Mouse (Mus musculus) common myeloid progenitor, adult 5-6 weeks (primary cell): Measurements from ENCODE around the gene Jade1. TPM values are rescaled to one million over a fixed set of nuclear protein-coding genes. Genes with fewer than 3 reads are reported as not detected.

Experiments
- ATAC-seq: replicated peaks from 2 replicates; pipeline ENCODE4 v1.8.0; 2016; ENCODE audit warnings: low read depth, mild to moderate bottlenecking, moderate TSS enrichment, inconsistent platforms; ENCODE audit not compliant: poor library complexity, severe bottlenecking
- total RNA-seq: library from RNA; stranded (forward); fragments of 200-1000, 187-1606 nt; gene quantifications from 2 replicates; pipeline ENCODE4 v1.2.3, GENCODE M21; 2017

The Jade1 gene
- total RNA-seq, 1 experiment from 2014 or later: 39.4 TPM

- no peak for ATAC-seq
These were observed 8.2 kb upstream of the Jade1 start for GRCm38 (mm10) chr3:41547289-41547688.

DNA sequence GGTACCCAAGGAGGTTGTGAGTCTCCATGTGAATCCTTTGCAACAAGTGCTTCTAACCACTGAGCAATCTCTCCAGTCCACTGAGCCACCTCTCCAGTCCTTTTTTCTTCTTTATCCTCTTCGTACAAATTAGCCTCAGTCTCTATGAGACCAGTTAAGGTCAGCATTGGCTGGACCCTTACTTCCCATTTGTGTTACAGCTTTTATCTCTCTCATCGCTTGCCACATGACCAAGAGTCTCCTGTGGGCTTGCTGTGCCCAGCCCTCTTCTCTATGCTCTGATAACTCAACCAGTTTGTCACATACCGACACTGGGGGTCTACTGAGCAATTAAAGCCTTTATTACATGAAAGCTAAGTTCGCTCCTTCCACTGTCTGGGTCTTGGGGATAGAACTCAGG, 7.3 kb upstream of the Jade1 start:
- ATAC-seq: no peak

DNA sequence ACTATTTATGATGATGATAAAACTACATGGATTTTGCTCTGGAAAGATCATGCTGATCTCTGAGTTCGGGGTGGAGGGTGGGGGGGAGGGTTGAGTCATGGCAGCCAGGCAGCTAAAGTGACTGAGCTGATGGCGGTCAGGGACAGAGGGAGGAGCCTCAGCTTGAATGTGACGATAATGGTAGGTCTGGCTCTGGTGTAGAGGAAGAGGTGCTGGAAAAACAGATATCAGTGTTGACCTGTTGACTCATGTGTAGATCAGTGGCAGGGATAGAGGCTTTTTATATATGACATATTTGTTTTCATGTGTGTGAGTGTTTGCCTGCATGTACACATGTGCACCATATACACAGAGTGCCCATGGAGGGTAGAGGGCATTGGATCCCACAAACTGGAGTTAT, 3.9 kb upstream of the Jade1 start:
- no peak for ATAC-seq

- ATAC-seq: peak; percentile 91
These were observed 2.6 kb upstream of the Jade1 start for GRCm38 (mm10) chr3:41552777-41553548.

- ATAC-seq: no peak
These were observed 1.9 kb upstream of the Jade1 start for GRCm38 (mm10) chr3:41553681-41554080.

DNA sequence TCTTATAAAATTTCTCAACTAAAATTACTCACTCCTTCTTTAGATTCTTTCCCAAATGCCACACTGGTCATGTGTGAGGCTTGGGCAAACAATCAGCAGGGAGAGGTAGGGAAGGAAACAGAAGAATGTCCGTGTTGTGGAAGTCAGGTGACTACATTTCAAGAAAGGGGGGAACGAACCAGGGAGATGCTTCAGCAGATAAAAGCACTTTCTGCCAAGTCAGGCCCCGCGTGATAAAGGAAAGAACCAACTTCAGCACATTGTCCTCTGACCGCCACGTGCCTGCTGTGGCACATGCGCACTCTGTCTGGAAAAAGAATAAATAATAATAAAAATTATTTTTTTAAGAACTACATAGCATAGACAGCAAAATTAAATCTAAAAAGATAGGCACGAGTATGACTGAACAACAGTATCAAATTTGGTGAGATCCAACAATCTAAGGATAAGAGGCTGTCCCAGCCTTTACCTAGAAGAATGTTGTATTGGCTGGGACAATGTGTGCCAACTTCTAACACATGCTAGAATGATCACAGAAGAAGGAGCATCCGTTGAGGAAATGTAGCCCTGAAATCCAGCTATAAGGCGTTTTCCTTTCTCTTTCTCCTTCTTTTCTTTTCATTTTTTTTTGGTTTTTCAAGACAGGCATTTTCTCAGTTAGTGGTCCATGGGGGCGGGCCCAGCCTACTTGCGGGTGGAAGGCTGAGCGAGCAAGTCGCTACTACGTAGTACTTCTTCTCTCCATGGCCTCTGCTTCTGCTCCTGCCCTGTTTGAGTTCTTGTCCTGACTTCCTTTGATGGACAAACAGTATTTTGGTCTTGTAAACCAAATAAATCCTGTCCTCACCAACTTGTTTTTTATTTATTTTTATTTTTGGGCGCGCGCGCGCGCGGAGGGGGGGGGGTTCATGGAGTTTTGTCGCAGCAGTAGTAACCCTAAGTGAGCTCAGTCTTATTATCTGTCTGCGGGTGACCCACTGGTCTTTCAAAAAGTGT, 753 bp upstream of the Jade1 start:
- ATAC-seq: no peak

DNA sequence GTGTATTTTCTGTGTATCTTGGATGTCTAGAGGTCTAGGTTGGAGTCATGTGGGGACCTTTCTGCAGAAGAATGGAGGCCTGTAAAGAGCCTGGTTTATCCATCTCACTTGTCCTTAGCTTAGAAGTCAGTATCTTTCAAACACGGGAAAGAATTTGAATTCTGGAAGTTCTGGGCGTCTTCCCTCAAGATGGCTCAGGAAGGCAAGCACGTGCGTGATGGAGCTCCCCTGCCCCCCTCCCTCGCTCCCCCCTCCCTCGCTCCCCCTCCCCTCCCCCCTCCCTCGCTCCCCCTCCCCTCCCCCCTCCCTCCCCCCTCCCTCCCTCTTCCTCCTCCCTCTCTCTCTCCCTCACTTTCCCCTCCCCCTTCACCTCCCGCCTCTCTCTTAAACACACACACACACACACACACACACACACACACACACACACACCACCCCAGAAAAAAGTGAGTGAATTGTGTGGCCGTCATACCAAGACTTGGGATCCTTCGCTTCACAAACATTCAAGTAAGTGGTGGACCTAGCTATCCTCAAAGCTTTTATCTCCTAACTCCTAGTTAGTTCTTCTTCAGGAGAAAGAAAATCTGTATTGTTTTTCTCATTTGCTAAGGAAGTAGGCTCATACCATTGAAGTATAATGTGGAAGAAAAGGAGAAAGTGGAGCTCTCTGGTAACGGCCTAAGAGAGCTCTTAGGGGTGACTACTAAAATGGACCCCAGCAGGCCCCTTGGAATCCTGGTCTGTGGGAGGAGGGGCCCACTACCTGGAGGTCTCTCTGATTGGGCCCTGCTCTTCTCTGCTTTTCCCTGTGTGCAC, 1.1 kb downstream of the Jade1 start:
- ATAC-seq: no peak

- ATAC-seq: no peak
These were observed 1.9 kb downstream of the Jade1 start for GRCm38 (mm10) chr3:41557267-41557995.

DNA sequence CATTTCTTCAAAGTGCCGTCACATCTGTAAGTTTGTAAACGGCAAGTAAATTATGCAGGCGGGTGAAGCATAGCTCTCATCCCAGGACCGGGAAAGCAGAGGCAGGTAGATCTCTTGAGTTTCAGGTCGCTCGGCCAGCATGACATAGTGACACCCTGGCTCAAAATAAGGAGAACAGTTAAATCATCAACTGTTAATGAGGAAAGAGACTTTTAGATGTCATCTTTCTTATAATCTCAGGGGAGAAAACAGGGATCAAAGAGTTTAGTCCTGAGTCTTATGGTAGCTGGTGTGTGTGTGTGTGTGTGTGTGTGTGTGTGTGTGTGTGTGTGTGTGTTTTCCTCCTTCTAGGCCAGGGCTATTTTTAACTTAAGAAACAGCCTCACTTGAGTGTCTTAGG, 5.0 kb downstream of the Jade1 start:
- no peak for ATAC-seq

DNA sequence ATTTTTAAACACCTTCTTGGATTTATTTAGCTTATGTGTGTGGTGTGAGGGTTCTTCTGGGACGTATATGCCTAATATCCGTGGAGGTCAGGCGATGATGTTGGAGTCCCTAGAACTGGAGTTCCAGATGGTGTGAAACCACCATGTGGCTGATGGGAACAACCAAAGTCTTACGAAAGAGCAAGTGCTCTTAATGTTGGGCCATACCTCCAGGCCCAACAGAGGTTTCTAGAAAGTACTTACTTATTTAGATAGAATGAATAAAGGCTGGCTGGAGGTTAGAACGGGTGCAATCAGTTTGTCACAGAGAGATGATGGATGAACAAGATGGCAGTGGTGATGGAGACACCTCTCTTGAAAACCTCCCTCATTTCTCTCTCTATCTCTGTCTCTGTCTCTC, 6.3 kb downstream of the Jade1 start:
- ATAC-seq: no peak

DNA sequence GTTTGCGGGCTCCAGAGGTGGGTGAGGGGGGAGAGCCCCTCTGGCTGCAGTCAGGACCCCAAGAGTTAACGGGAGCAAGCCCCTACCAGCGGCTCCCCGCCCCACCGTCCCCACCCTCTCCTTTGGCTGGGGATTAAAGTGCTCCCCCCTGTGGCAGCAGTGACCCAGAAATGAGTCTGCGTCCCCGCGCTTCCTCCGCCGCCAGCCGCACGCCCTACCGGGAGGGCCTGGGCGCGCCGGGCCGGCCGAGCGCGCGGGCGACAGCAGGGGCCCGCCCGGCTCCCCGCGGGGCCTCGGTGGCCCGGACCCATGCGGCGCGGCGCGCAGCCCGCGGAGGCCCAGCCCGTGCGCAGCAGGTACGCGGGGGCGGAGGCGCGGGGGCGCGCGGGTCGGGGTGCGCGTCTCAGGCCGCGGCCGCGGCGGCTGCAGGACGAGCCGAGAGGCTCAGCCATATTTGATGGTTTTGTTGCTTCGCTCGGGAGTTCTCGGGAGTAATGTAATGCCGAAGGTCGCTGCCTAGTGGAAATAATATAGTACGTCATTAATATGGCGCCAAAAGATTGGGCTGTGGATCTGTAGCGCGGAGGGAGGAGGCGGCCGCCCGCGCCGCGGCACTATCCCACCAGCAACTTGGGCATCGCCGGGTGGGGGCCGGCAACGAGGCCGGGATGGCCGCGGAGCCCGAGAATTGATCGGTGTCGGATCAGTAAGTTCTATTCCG, 7.8 kb downstream of the Jade1 start:
- ATAC-seq: peak; percentile 67

DNA sequence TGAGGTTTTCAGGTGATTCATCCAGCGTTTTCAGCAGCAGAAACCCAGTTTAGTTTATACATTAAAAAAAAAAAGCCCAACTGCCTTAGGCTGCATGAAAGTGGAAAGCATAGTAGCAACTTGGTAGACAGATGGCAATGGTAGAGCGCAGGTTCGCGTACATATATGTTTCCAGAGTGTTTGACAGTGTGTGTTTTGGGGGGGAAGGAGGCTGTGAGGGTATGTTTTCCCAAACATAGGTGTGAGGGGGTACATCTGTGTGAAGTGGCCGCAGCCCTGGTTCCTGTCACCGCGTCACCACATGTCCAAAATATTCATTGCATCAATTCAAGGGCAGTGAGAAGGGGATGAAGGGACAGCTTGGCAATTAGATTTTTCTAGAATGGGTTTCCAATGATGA, 8.5 kb downstream of the Jade1 start:
- no peak for ATAC-seq

GRCm38 (mm10) chr3:41564471-41565213, 9.1 kb downstream of the Jade1 start:
- ATAC-seq: peak; percentile 45

DNA sequence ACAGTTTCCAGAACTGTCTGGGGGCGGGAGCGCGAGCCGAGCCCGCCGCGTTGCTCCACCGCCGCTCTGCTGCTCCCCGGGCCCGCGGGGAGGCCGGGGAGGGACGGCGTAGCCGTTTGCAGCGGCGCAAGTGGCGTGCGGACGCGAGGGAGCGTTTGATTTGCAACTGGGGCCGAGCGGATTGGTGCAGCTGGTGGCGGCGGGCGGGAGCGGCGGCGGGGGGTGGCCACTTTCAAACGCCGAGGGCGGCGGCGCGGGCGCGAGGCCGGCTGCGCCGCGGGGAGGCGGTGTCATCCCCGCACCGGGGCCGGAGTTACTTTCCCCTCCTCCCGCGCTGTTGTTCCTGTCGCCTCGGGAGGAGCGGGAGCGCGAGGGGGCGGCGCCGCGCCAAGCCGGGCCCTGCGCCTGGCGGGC, 9.9 kb downstream of the Jade1 start:
- ATAC-seq: peak; percentile 50

DNA sequence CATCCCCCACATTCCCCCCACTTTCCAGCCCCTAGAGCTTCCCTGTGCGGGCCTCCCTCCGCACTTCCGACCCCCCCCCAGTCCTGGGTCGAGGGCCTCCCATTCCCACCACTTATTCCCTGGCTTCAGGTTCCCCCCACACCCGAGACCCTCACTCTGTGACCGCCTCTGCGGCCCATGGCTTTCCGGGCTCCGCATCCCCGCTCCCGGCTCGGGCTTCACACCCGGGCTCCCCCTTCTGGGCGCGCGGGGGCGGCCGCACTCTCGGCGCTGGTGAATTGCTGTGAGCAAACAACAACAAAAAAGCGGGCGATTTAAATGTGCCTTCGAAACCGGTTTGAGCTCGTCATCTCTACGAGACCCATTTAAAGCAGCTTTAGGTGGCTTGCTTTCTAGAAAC, 10.4 kb downstream of the Jade1 start:
- ATAC-seq: peak; percentile 37

- ATAC-seq: no peak
These were observed 14.4 kb downstream of the Jade1 start for GRCm38 (mm10) chr3:41569943-41570342.

GRCm38 (mm10) chr3:41572131-41572530, 16.6 kb downstream of the Jade1 start:
- ATAC-seq: 0 out of 2 replicates have a peak, but pooled peaks have one; percentile 22

- no peak for ATAC-seq
These were observed 17.4 kb downstream of the Jade1 start for GRCm38 (mm10) chr3:41572968-41573367.
